Mouse (Mus musculus): ENCODE measurements around the gene Cd99l2. TPM values are rescaled to one million over a fixed set of nuclear protein-coding genes. Genes with fewer than 3 reads are reported as not detected.
A peak's percentile ranks its signal among the peaks of the same experiment; 100 is the strongest.

Gene Cd99l2
- total RNA-seq, 2 experiments from 2014 or later, result 46.4 to 53.5 TPM

GRCm38 (mm10) chrX:71442916-71443315 is 49.7 kb downstream of the Cd99l2 start:
- Histone ChIP-seq H3K27ac (no peak overlapping the region), H3K4me3 (no peak overlapping the region)
- no peak for DNase-seq (ENCODE audit: low spot score in 2 of 2)
- no peak for TF ChIP-seq CTCF (conservative IDR thresholded peaks at IDR 0.05)

GRCm38 (mm10) chrX:71439473-71439872 is 53.2 kb downstream of the Cd99l2 start:
- Histone ChIP-seq H3K27ac (no peak overlapping the region), H3K4me3 (no peak overlapping the region)
- no peak for TF ChIP-seq CTCF (conservative IDR thresholded peaks at IDR 0.05)
- no peak for DNase-seq (ENCODE audit: low spot score in 2 of 2)

- no peak overlapping the region for H3K27ac ChIP-seq
- TF ChIP-seq CTCF (conservative IDR thresholded peaks at IDR 0.05), result no peak
- DNase-seq (ENCODE audit: low spot score in 2 of 2), result no peak
- H3K4me3 ChIP-seq, result no peak overlapping the region
Measured at GRCm38 (mm10) chrX:71435542-71435941, 57.1 kb downstream of the Cd99l2 start.

GRCm38 (mm10) chrX:71434860-71435259 is 57.8 kb downstream of the Cd99l2 start:
- Histone ChIP-seq H3K4me3 (no peak overlapping the region), H3K27ac (no peak overlapping the region)
- no peak for DNase-seq (ENCODE audit: low spot score in 2 of 2)
- no peak for TF ChIP-seq CTCF (conservative IDR thresholded peaks at IDR 0.05)

- no peak overlapping the region for H3K4me3 ChIP-seq
- TF ChIP-seq CTCF (conservative IDR thresholded peaks at IDR 0.05), result no peak
- DNase-seq (ENCODE audit: low spot score in 2 of 2), result no peak
- no peak overlapping the region for H3K27ac ChIP-seq
Measured at GRCm38 (mm10) chrX:71434448-71434847, 58.2 kb downstream of the Cd99l2 start.

- no peak overlapping the region for H3K4me3 ChIP-seq
- no peak for DNase-seq (ENCODE audit: low spot score in 2 of 2)
- H3K27ac ChIP-seq, result no peak overlapping the region
- TF ChIP-seq CTCF (conservative IDR thresholded peaks at IDR 0.05), result no peak
Measured at GRCm38 (mm10) chrX:71430900-71431299, 61.7 kb downstream of the Cd99l2 start.

- Histone ChIP-seq H3K27ac (no peak overlapping the region), H3K4me3 (no peak overlapping the region)
- no peak for TF ChIP-seq CTCF (conservative IDR thresholded peaks at IDR 0.05)
- DNase-seq (ENCODE audit: low spot score in 2 of 2), result no peak
Measured at GRCm38 (mm10) chrX:71427491-71427890, 65.2 kb downstream of the Cd99l2 start.

GRCm38 (mm10) chrX:71425746-71426519 is 66.7 kb downstream of the Cd99l2 start:
- peak; percentile 52 to 83 for DNase-seq (ENCODE audit: low spot score in 2 of 2)
- TF ChIP-seq CTCF (conservative IDR thresholded peaks at IDR 0.05), result peak; percentile 85
- Histone ChIP-seq H3K4me3 (no peak overlapping the region), H3K27ac (no peak overlapping the region)

GRCm38 (mm10) chrX:71424852-71425251 is 67.8 kb downstream of the Cd99l2 start:
- H3K27ac ChIP-seq, result no peak overlapping the region
- TF ChIP-seq CTCF (conservative IDR thresholded peaks at IDR 0.05), result peak; percentile 43
- no peak overlapping the region for H3K4me3 ChIP-seq
- no peak for DNase-seq (ENCODE audit: low spot score in 2 of 2)

- TF ChIP-seq CTCF (conservative IDR thresholded peaks at IDR 0.05), result no peak
- DNase-seq (ENCODE audit: low spot score in 2 of 2), result no peak
- Histone ChIP-seq H3K4me3 (no peak overlapping the region), H3K27ac (no peak overlapping the region)
Measured at GRCm38 (mm10) chrX:71413616-71414015, 79.0 kb downstream of the Cd99l2 start.

GRCm38 (mm10) chrX:71412776-71413175 is 79.9 kb downstream of the Cd99l2 start:
- no peak for DNase-seq (ENCODE audit: low spot score in 2 of 2)
- no peak for TF ChIP-seq CTCF (conservative IDR thresholded peaks at IDR 0.05)

GRCm38 (mm10) chrX:71408386-71408785 is 84.3 kb downstream of the Cd99l2 start:
- Histone ChIP-seq H3K27ac (no peak overlapping the region), H3K4me3 (no peak overlapping the region)
- TF ChIP-seq CTCF (conservative IDR thresholded peaks at IDR 0.05), result no peak
- no peak for DNase-seq (ENCODE audit: low spot score in 2 of 2)

More at GRCm38 (mm10) chrX:71412776-71413175, 79.9 kb downstream of the Cd99l2 start:
- Histone ChIP-seq H3K27ac (no peak overlapping the region), H3K4me3 (no peak overlapping the region)

- no peak overlapping the region for H3K27ac ChIP-seq
- no peak for DNase-seq (ENCODE audit: low spot score in 2 of 2)
Measured at GRCm38 (mm10) chrX:71406290-71406689, 86.4 kb downstream of the Cd99l2 start.

GRCm38 (mm10) chrX:71396326-71396725 is 96.3 kb downstream of the Cd99l2 start:
- Histone ChIP-seq H3K4me3 (no peak overlapping the region), H3K27ac (no peak overlapping the region)
- TF ChIP-seq CTCF (conservative IDR thresholded peaks at IDR 0.05), result no peak
- DNase-seq (ENCODE audit: low spot score in 2 of 2), result no peak

More at GRCm38 (mm10) chrX:71406290-71406689, 86.4 kb downstream of the Cd99l2 start:
- no peak for TF ChIP-seq CTCF (conservative IDR thresholded peaks at IDR 0.05)
- H3K4me3 ChIP-seq, result no peak overlapping the region
